10 mouse cellular contexts compared by ENCODE assay signal in the genomic region with DNA sequence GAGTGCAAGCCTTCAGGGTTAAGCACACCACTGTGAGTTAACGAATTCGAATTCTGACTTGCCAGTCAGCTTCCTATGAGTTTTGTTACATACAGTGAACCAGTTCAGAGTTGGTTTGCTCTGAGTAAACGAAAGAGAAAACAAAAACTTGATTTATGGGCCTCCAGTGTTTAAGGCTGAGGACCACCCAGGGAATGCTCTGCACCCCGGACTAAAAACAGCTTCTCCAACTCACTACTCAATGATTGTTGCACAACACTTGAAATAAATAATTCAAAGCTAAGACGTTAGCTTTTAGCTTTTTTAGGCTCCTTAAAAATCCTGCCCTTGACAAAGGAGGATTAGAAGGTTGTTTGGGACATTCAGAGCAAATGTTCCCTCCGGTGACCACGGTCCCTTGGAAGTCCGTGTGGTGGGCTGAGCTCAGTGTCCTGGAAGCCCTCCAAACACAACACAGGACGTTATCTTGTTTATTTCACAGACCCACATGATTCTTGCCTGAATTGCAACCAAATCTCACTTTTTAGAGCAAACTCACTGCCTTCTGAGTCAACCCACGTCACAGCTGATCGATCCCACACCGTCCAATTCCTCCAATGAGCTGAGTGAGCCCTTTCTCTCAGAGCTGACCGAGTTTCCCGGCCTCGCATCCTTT. TPM values are rescaled to one million over a fixed set of nuclear protein-coding genes. Genes with fewer than 3 reads are reported as not detected.
DNase-seq lines count a peak whose midpoint lies in the region; ATAC-seq and TF ChIP-seq lines count a peak whose summit lies in the region.
"Had no signal": no experiment of that assay in that cellular context is flagged by ENCODE, and none has a peak within 500 bp of the region (broad histone marks: within the 10 kb centered on the region; RNA-seq: fewer than 3 reads in every experiment).

No protein-coding gene starts in this region.

- H3K9me3 ChIP-seq in liver, embryonic 12.5 days (replicated peaks) = no peaks in the 10 kb centered on the region
- H3K9me3 ChIP-seq in heart, embryonic 12.5 days (replicated peaks) = no peaks in the 10 kb centered on the region
- no peaks in the 10 kb centered on the region for H3K9me3 ChIP-seq in kidney, embryonic 16.5 days (ENCODE audit: low read length)
- no peaks in the 10 kb centered on the region for H3K9me3 ChIP-seq in stomach, embryonic 15.5 days

- H3K79me2 ChIP-seq in liver, adult 2 months (ENCODE audit: control insufficient read depth, insufficient read depth, low read length) = peaks cover 5% of the 10 kb centered on the region; the same call in 1 of the 2 replicates

- TF ChIP-seq CTCF in liver, adult 2 months (IDR thresholded peaks at IDR 0.05; ENCODE audit: low read depth, low read length) = no peak

- DNase-seq in liver, adult 2 months (ENCODE audit: extremely low read depth, low read depth, low spot score) = peak; percentile 84
- no peak for DNase-seq in B cell, adult 2 months
- DNase-seq in thymus, postnatal 10 days (ENCODE audit: low spot score in 2 of 2) = no peak
- DNase-seq: right cerebral cortex, postnatal 14 days had no signal

- 20% methylated on average over 15 of the region's 15 CpGs for WGBS in liver, adult 2 months
- 66% methylated on average over 15 of the region's 15 CpGs for WGBS in liver, embryonic 12.5 days (ENCODE audit: insufficient replicate concordance)
- 68% methylated on average over 15 of the region's 15 CpGs for WGBS in heart, embryonic 12.5 days
- WGBS in kidney, embryonic 16.5 days = 37% methylated on average over 15 of the region's 15 CpGs
- 40% methylated on average over 15 of the region's 15 CpGs for WGBS in stomach, embryonic 15.5 days

- no peak for ATAC-seq in liver, embryonic 12.5 days
- ATAC-seq in heart, embryonic 12.5 days (ENCODE audit: insufficient number of reproducible peaks, low FRiP score) = no peak
- ATAC-seq in kidney, embryonic 16.5 days (ENCODE audit: low FRiP score, low TSS enrichment) = no peak
- ATAC-seq in stomach, embryonic 15.5 days (ENCODE audit: insufficient read depth, low FRiP score, low read depth) = no peak
- ATAC-seq: forebrain, embryonic 16.5 days had no signal

- no peak for TF ChIP-seq POLR2A in liver, adult 2 months (IDR thresholded peaks at IDR 0.05; ENCODE audit: extremely low read depth, insufficient read depth, low read length)

- H3K4me3 ChIP-seq in liver, adult 2 months (ENCODE audit: insufficient read depth, low read depth, low read length) = no peak overlapping the region
- H3K4me3 ChIP-seq in liver, embryonic 12.5 days = no peak overlapping the region
- H3K4me3 ChIP-seq in heart, embryonic 12.5 days = no peak overlapping the region
- no peak overlapping the region for H3K4me3 ChIP-seq in kidney, embryonic 16.5 days (ENCODE audit: low read length)
- H3K4me3 ChIP-seq in stomach, embryonic 15.5 days (replicated peaks) = no peak overlapping the region

- H3K9ac ChIP-seq in liver, adult 2 months (ENCODE audit: low read depth, low read length) = no peak overlapping the region
- H3K9ac ChIP-seq in liver, embryonic 12.5 days = no peak overlapping the region
- H3K9ac ChIP-seq in heart, embryonic 12.5 days = no peak overlapping the region
- no peak overlapping the region for H3K9ac ChIP-seq in kidney, embryonic 16.5 days (replicated peaks; ENCODE audit: low read length)
- H3K9ac ChIP-seq in stomach, embryonic 15.5 days = no peak overlapping the region

- no peaks in the 10 kb centered on the region for H3K27me3 ChIP-seq in liver, adult 2 months (ENCODE audit: control insufficient read depth, insufficient read depth, low read length)
- H3K27me3 ChIP-seq in liver, embryonic 12.5 days (replicated peaks) = no peaks in the 10 kb centered on the region
- H3K27me3 ChIP-seq in heart, embryonic 12.5 days (replicated peaks) = no peaks in the 10 kb centered on the region
- H3K27me3 ChIP-seq in kidney, embryonic 16.5 days (ENCODE audit: insufficient read depth, low read length) = no peaks in the 10 kb centered on the region
- no peaks in the 10 kb centered on the region for H3K27me3 ChIP-seq in stomach, embryonic 15.5 days (replicated peaks)

- H3K36me3 ChIP-seq in liver, adult 2 months (ENCODE audit: control insufficient read depth, insufficient read depth, low read length) = no peaks in the 10 kb centered on the region
- no peaks in the 10 kb centered on the region for H3K36me3 ChIP-seq in liver, embryonic 12.5 days
- peaks cover 15% of the 10 kb centered on the region for H3K36me3 ChIP-seq in heart, embryonic 12.5 days
- H3K36me3 ChIP-seq in kidney, embryonic 16.5 days (ENCODE audit: insufficient read depth, low read length) = 0 out of 2 replicates have a peak, but pooled peaks cover 4% of the 10 kb centered on the region
- H3K36me3 ChIP-seq in stomach, embryonic 15.5 days = no peaks in the 10 kb centered on the region

- no peak overlapping the region for H3K4me2 ChIP-seq in liver, embryonic 12.5 days
- H3K4me2 ChIP-seq in heart, embryonic 12.5 days = no peak overlapping the region
- peak overlapping the region; percentile 21 for H3K4me2 ChIP-seq in kidney, embryonic 16.5 days (replicated peaks; ENCODE audit: low read depth, low read length)
- H3K4me2 ChIP-seq in stomach, embryonic 15.5 days = 0 out of 2 replicates have a peak overlapping the region, but pooled peaks have one; percentile 13
- H3K4me2 ChIP-seq: liver, embryonic 11.5 days had no signal

- peaks cover 56% of the 10 kb centered on the region for H3K4me1 ChIP-seq in liver, adult 2 months (ENCODE audit: control insufficient read depth, insufficient read depth, low read length)
- peaks cover 43% of the 10 kb centered on the region for H3K4me1 ChIP-seq in liver, embryonic 12.5 days
- H3K4me1 ChIP-seq in heart, embryonic 12.5 days (replicated peaks) = peaks cover 88% of the 10 kb centered on the region
- peaks cover 73% of the 10 kb centered on the region for H3K4me1 ChIP-seq in kidney, embryonic 16.5 days (ENCODE audit: insufficient read depth, low read length)
- H3K4me1 ChIP-seq in stomach, embryonic 15.5 days = peaks cover 57% of the 10 kb centered on the region

- H3K27ac ChIP-seq in liver, adult 2 months (replicated peaks; ENCODE audit: insufficient read depth, low read depth, low read length) = peak overlapping the region; percentile 50
- H3K27ac ChIP-seq in liver, embryonic 12.5 days = no peak overlapping the region
- peak overlapping the region; percentile 13; the same call in 1 of the 2 replicates for H3K27ac ChIP-seq in heart, embryonic 12.5 days (ENCODE audit: poor library complexity, severe bottlenecking)
- H3K27ac ChIP-seq in kidney, embryonic 16.5 days (ENCODE audit: low read length) = peak overlapping the region; percentile 69
- peak overlapping the region; percentile 61 for H3K27ac ChIP-seq in stomach, embryonic 15.5 days

RNA-seq across cellular contexts. Expression of a gene that starts 38.8 kb away (rescaled TPM):
- 6.2 and 9.7 TPM in 2 replicates for total RNA-seq in liver, adult 2 months (2014; rRNA removed)
- 5.1 and 6.6 TPM in 2 replicates for polyA plus RNA-seq in liver, adult 2 months (2012; rRNA removed)
- polyA plus RNA-seq in liver, embryonic 12.5 days (2016; fragmentation: Nextera tagmentation; extraction: Ambion mirVana) = 1.3 and 1.4 TPM in 2 replicates
- 24.0 and 25.8 TPM in 2 replicates for polyA plus RNA-seq in heart, embryonic 12.5 days (2016; fragmentation: Nextera tagmentation; extraction: Ambion mirVana)
- polyA plus RNA-seq in kidney, embryonic 16.5 days (2015; fragmentation: Nextera tagmentation; extraction: Ambion mirVana) = 11.6 and 13.2 TPM in 2 replicates
- 7.7 and 10.0 TPM in 2 replicates for polyA plus RNA-seq in stomach, embryonic 15.5 days (2015; fragmentation: Nextera tagmentation; extraction: Ambion mirVana)

Comparison
In these comparisons a context has a peak if more than half of its experiments do, and no peak if none do; other contexts are left out.
1. H3K4me2 ChIP-seq: peak in kidney, embryonic 16.5 days (single experiment) and stomach, embryonic 15.5 days (single experiment); none in liver, embryonic 12.5 days (single experiment) and heart, embryonic 12.5 days (single experiment).